Mouse (Mus musculus) v-Abl transformed pro-B cells (cell line): ENCODE results near the gene A430078G23Rik.

Source experiments
- in situ Hi-C, 2 experiments: fragments of 400-800 bp; cut with MboI; formaldehyde crosslinking; loops; one replicate each; pipeline ENCODE4 v1.15.1; 2025; ENCODE audit not compliant: unreplicated experiment in 2 of 2

Gene A430078G23Rik

DNA sequence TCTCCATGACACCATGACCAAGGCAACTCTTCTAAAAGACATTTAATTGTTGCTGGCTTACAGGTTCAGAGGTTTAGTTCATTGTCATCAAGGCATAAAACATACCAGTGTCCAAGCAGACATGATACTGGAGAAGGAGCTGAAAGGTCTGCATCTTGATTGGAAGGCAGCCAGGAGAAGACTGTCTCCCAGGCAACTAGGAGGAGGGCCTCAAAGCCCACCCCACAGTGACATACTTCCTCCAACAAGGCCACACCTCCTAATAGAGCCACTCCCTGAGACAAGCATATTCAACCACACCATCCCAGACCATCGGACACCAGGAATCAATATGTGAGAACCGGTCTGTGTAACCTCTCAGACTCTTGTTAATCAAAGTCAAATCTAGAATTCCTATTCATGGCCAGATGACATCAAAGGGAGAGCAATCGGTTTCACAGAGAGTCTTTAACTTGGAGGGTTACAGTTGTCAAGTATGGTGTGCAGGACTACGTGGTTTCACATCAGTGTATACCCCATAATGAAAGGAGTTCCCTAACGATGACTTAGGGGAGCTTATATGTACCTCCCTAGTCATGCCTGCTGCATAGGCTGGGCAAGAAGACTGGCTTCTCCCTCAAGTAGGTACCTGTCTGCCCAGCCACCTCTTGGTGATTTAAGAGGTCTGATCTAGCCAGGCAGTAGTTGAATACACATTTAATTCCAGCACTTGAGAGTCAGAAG lies 6.4 kb upstream of the A430078G23Rik start:
- in situ Hi-C loops = no loop called here

DNA sequence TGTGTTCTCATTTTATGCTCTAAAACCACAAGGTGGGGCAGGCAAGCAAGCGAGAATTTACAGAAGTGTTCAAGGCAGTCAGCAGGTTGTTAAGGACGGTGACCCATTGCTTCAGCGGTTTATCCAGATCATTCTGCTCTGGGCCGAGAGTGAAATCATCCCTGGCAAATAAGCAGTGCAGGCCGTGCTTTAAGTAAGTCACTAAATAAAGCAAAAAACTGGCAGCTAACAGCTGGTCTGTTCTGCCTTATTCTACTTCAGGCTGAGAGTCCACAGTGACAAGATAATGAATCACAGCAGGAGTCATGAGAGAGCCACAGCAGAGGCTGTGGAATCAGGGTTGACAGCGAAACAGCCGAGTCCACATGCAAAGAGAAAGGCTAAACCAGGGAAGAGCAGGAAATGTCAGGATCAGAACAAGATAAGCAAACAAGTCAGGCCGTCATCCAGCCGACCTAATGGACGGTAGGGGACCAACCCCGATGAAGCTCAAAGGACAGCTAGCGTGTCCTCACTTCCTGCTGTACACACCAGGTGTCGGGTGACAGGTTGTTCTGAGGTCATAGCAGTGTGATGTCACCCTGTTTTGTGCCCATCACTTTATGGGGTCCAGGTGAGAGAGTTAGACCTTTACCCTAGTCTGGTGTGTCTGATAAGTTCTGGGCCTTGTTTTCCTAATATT lies 4.9 kb upstream of the A430078G23Rik start:
- in situ Hi-C loops = no loop called here

- in situ Hi-C loops = loop anchor here (10.0 kb wide), 4 partner anchors 274 to 1264 kb away; partner anchors contain the start of genes Fcor (in 2 of the 2), Trappc5 (in 2 of the 2), Pcp2 (in 1 of the 2) and Pet100 (in 1 of the 2)
Measured at GRCm38 (mm10) chr8:3350747-3351146, 2.5 kb upstream of the A430078G23Rik start.

GRCm38 (mm10) chr8:3352715-3353114 lies 500 bp upstream of the A430078G23Rik start:
- in situ Hi-C loops = loop anchor here (10.0 kb wide), 4 partner anchors 272 to 1262 kb away; partner anchors contain the start of genes Fcor (in 2 of the 2), Trappc5 (in 2 of the 2), Pcp2 (in 1 of the 2) and Pet100 (in 1 of the 2)

DNA sequence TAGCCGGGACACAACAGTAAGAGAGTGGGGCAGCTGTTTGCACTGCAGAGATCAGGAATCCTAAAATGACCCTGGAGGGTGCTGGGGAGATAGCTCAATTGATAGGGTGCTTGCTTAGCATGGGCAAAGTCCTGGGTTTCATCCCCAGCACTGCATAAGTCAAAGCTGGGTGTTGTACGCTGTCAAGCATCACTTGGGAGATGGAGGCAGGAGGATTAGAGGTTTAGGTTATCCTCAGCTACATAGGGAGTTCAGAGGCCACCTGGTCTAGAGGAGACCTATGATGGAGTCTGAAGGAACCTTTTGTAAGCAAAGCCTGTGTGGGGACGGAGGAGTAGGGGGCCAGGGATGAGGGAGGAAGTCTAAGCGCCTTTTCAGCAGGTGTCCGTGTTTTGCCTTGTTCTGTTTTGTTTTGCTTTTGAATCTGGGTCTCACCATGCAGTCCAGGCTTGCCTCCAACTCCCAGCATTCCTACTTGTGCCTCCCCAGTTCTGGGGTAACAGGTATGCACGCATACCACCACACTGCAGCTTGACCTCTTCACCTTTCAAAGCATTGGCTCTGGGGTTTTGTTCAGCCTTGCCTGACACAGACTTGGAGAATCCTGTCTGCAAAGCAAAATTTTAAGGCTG lies 712 bp downstream of the A430078G23Rik start:
- in situ Hi-C loops = loop anchor here (10.0 kb wide), 4 partner anchors 271 to 1261 kb away; partner anchors contain the start of genes Fcor (in 2 of the 2), Trappc5 (in 2 of the 2), Pcp2 (in 1 of the 2) and Pet100 (in 1 of the 2)

DNA sequence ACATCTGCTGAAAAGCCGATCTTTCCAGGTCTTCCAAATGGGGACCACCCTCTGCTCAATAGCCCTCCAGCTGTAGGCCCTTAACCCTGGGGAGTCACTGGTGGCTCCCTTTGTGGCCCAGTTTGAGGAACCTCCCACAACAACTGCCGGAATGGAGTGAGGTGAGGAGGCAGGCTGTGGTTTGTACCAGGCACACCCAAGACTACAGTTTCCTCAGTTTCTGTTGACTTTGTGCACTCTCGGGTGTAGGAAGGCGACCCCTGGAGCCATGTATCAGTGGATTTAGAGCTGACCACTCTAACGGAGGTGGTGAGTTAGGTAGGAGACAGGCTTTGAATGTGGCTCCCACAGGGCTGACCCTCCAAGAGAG lies 1.2 kb downstream of the A430078G23Rik start:
- in situ Hi-C loops = loop anchor here (10.0 kb wide), 4 partner anchors 270 to 1260 kb away; partner anchors contain the start of genes Fcor (in 2 of the 2), Trappc5 (in 2 of the 2), Pcp2 (in 1 of the 2) and Pet100 (in 1 of the 2)

- in situ Hi-C loops = loop anchor here (10.0 kb wide), 4 partner anchors 269 to 1259 kb away; partner anchors contain the start of genes Fcor (in 2 of the 2), Trappc5 (in 2 of the 2), Pcp2 (in 1 of the 2) and Pet100 (in 1 of the 2)
Measured at GRCm38 (mm10) chr8:3355586-3355985, 2.4 kb downstream of the A430078G23Rik start.

DNA sequence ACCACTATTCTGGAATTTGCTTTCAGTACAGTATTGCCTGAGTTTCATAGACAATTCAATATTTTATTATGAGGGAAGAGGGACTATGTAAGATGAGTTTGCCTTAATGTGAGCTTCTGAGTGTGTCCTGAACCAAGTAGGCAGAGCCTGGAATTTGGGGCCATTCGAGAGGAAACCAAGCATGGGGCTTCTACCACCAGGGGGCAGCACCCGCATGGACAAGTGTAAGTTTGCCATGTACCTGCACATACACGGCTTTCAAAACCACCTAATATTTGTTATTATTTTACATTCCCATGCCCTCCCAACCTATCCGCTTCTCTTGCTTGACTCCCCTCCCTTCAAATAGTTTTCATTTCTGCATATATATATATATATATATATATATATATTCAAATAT lies 4.8 kb downstream of the A430078G23Rik start:
- in situ Hi-C loops = loop anchor here (10.0 kb wide), 4 partner anchors 267 to 1257 kb away; partner anchors contain the start of genes Fcor (in 2 of the 2), Trappc5 (in 2 of the 2), Pcp2 (in 1 of the 2) and Pet100 (in 1 of the 2)

DNA sequence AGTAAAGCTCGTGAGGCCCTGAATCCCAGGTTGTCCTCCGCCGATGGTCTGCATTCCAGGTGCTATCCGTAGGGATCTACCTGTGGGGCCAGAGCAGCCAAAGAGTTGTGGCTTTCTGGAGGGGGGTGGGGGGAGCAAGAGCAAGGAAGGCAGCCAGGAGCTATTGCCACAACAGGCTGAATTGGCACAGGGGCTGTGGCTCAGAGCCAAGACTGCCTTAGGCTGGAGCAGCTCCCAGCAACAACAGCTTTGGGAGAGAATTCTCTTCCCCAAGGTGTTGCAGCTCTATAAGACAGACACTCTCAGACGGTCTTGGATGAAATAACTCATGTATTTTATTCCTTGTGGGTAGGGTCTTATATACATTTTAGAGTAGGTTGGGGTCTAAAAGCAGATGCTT lies 13.9 kb downstream of the A430078G23Rik start:
- in situ Hi-C loops = no loop called here

- in situ Hi-C loops = no loop called here
Measured at GRCm38 (mm10) chr8:3368091-3368490, 14.9 kb downstream of the A430078G23Rik start.

- in situ Hi-C loops = no loop called here
Measured at GRCm38 (mm10) chr8:3375748-3376147, 22.5 kb downstream of the A430078G23Rik start.

GRCm38 (mm10) chr8:3376641-3377274 lies 23.5 kb downstream of the A430078G23Rik start:
- in situ Hi-C loops = no loop called here

DNA sequence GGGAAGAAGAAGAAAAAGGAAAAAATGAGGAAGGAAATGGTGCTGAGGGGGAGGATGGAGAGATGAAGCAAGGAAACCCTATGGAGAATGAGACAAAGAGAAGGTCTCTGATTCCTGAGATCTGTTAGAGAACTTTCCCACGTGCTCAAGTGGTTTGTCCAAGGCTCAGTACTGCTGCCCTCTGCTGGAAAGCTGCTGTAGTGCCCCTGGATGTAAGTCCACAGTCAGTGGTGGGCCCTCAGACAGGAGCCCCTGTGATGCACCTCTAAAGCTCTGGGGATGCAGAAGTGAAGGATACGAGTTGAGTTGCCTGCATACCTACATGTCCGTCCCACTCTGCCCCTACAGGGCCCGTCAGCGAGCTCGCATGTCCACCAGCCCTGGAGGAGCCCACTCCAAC lies 34.1 kb downstream of the A430078G23Rik start:
- in situ Hi-C loops = no loop called here

DNA sequence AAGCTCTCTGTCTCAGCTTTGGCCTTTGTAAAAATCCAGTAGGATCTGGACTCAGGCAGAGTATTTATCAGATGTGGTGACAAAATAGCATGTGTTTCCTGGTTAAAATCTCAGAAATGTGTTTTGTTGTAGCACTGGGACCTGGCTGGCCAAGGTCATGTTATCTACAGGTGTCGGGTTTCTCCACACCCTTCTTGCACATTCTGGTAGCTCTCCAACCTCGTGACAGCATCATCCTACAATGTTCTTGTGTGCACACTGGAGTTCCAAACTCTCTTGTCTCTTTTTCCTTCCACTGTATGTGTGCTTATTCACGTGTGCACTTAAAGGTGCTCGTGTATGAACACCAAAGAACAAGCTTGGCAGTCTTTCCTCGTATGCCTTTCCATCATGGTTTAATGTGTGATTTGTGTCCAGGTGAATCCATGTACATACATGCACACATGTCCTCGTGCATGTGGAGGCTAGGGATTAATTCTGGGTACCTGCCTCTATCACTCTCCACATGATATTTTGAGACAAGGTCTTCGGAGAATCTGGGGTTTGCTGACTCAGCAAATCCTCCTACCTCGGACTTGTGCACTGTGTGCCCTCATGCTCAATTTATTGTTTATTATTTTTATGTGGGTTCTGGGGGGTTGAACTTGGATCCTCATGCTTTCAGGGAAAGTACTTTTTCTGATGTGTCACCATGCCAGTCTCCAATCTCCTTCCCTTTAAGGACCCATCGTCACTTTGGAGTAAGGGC lies 35.5 kb downstream of the A430078G23Rik start:
- in situ Hi-C loops = no loop called here

GRCm38 (mm10) chr8:3389506-3389905 lies 36.3 kb downstream of the A430078G23Rik start:
- in situ Hi-C loops = no loop called here

- in situ Hi-C loops = no loop called here
Measured at GRCm38 (mm10) chr8:3392293-3392692, 39.1 kb downstream of the A430078G23Rik start.

- in situ Hi-C loops = no loop called here
Measured at GRCm38 (mm10) chr8:3392771-3393710, 39.8 kb downstream of the A430078G23Rik start, which contains the start of gene Arhgef18. TSS of gene Arhgef18 (plus strand) at chr8:3393006.

DNA sequence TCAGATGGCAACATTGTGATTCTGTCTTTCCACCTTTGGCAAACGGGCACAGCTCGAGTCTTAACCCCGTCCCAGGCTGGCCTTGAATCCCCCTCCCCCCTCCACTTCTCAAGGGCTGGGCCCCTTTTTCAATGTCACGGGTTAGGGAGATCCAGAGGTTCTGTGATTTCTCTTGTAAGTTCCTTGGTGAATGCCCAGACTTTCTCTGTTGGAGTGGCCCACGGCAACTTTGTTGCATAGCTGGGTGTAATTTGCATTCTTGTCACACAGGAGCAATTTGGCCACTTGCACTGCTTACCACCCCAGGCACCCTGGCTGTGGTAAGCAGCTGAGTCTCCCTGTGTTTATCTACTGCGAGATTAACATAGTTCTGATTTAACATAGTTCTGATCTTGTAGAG lies 41.4 kb downstream of the A430078G23Rik start:
- in situ Hi-C loops = no loop called here
